Mouse (Mus musculus): ENCODE results near the gene Igfbpl1. TPM values are rescaled to one million over a fixed set of nuclear protein-coding genes. Genes with fewer than 3 reads are reported as not detected.
A peak's percentile ranks its signal among the peaks of the same experiment; 100 is the strongest.

Gene Igfbpl1
- polyA plus RNA-seq, 1 experiment from 2014 or later = 0.52 TPM

GRCm38 (mm10) chr4:45851640-45852051 is 24.9 kb upstream of the Igfbpl1 start:
- ATAC-seq (ENCODE audit: insufficient number of reproducible peaks, low FRiP score, low TSS enrichment, low read depth) (no peak), DNase-seq (ENCODE audit: low spot score) (no peak)
- no peaks in the 10 kb centered on the region for H3K36me3 ChIP-seq (ENCODE audit: control insufficient read depth, insufficient read depth, low read length)
- peaks cover 7% of the 10 kb centered on the region; the same call in 1 of the 2 replicates for H3K27me3 ChIP-seq (ENCODE audit: control insufficient read depth, insufficient read depth, low read length)
- no peaks in the 10 kb centered on the region for H3K9me3 ChIP-seq (ENCODE audit: control insufficient read depth, low read length)
- no peak overlapping the region for H3K9ac ChIP-seq (ENCODE audit: low read length)
- 20% methylated on average over 3 of the region's 3 CpGs for WGBS
- H3K4me2 ChIP-seq (ENCODE audit: low read depth, severe bottlenecking) = no peak overlapping the region
- no peak overlapping the region for H3K4me3 ChIP-seq (ENCODE audit: low read depth, low read length)
- no peak overlapping the region for H3K27ac ChIP-seq (replicated peaks; ENCODE audit: low read depth, low read length)
- peaks cover 19% of the 10 kb centered on the region for H3K4me1 ChIP-seq (ENCODE audit: control insufficient read depth, insufficient read depth, low read length)

- H3K4me1 ChIP-seq (ENCODE audit: control insufficient read depth, insufficient read depth, low read length) = peaks cover 16% of the 10 kb centered on the region
- no peak overlapping the region for H3K27ac ChIP-seq (replicated peaks; ENCODE audit: low read depth, low read length)
- no peaks in the 10 kb centered on the region for H3K9me3 ChIP-seq (ENCODE audit: control insufficient read depth, low read length)
- H3K27me3 ChIP-seq (ENCODE audit: control insufficient read depth, insufficient read depth, low read length) = peaks cover 7% of the 10 kb centered on the region; the same call in 1 of the 2 replicates
- H3K36me3 ChIP-seq (ENCODE audit: control insufficient read depth, insufficient read depth, low read length) = no peaks in the 10 kb centered on the region
- WGBS = 40% methylated on average over 1 of the region's 1 CpGs
- H3K4me3 ChIP-seq (ENCODE audit: low read depth, low read length) = no peak overlapping the region
- H3K4me2 ChIP-seq (ENCODE audit: low read depth, severe bottlenecking) = 0 out of 2 replicates have a peak overlapping the region, but pooled peaks have one; percentile 3
- H3K9ac ChIP-seq (ENCODE audit: low read length) = no peak overlapping the region
- DNase-seq (ENCODE audit: low spot score) (no peak), ATAC-seq (ENCODE audit: insufficient number of reproducible peaks, low FRiP score, low TSS enrichment, low read depth) (no peak)
Measured at GRCm38 (mm10) chr4:45849419-45849818, 22.7 kb upstream of the Igfbpl1 start.

GRCm38 (mm10) chr4:45848825-45849156 is 22.1 kb upstream of the Igfbpl1 start:
- H3K9ac ChIP-seq (ENCODE audit: low read length) = no peak overlapping the region
- H3K27ac ChIP-seq (replicated peaks; ENCODE audit: low read depth, low read length) = peak overlapping the region; percentile 59; the same call in 1 of the 2 replicates
- no peak; the same call in 1 of the 2 replicates for ATAC-seq (ENCODE audit: insufficient number of reproducible peaks, low FRiP score, low TSS enrichment, low read depth)
- no peaks in the 10 kb centered on the region for H3K9me3 ChIP-seq (ENCODE audit: control insufficient read depth, low read length)
- peaks cover 7% of the 10 kb centered on the region; the same call in 1 of the 2 replicates for H3K27me3 ChIP-seq (ENCODE audit: control insufficient read depth, insufficient read depth, low read length)
- WGBS = 14% methylated on average over 10 of the region's 10 CpGs
- H3K4me3 ChIP-seq (ENCODE audit: low read depth, low read length) = 0 out of 2 replicates have a peak overlapping the region, but pooled peaks have one; percentile 17
- peaks cover 16% of the 10 kb centered on the region for H3K4me1 ChIP-seq (ENCODE audit: control insufficient read depth, insufficient read depth, low read length)
- no peaks in the 10 kb centered on the region for H3K36me3 ChIP-seq (ENCODE audit: control insufficient read depth, insufficient read depth, low read length)
- no peak for DNase-seq (ENCODE audit: low spot score)
- peak overlapping the region; percentile 39 for H3K4me2 ChIP-seq (ENCODE audit: low read depth, severe bottlenecking)

GRCm38 (mm10) chr4:45848109-45848824 is 21.5 kb upstream of the Igfbpl1 start, which contains the start of gene Stra6l:
Gene Stra6l (plus strand): TSS chr4:45848664.
- Histone ChIP-seq H3K4me1 (ENCODE audit: control insufficient read depth, insufficient read depth, low read length) (peaks cover 16% of the 10 kb centered on the region), H3K27ac (replicated peaks; ENCODE audit: low read depth, low read length) (peak within 1 kb of the TSS; percentile 59; the same call in 1 of the 2 replicates), H3K9ac (ENCODE audit: low read length) (no peak within 1 kb of the TSS), H3K27me3 (ENCODE audit: control insufficient read depth, insufficient read depth, low read length) (peaks cover 7% of the 10 kb centered on the region; the same call in 1 of the 2 replicates), H3K9me3 (ENCODE audit: control insufficient read depth, low read length) (no peaks in the 10 kb centered on the region), H3K36me3 (ENCODE audit: control insufficient read depth, insufficient read depth, low read length) (no peaks in the 10 kb centered on the region), H3K4me3 (ENCODE audit: low read depth, low read length) (0 out of 2 replicates have a peak within 1 kb of the TSS, but pooled peaks have one; percentile 17), H3K4me2 (ENCODE audit: low read depth, severe bottlenecking) (peak within 1 kb of the TSS; percentile 39)
- ATAC-seq (ENCODE audit: insufficient number of reproducible peaks, low FRiP score, low TSS enrichment, low read depth) (peak; percentile 78), DNase-seq (ENCODE audit: low spot score) (peak; percentile 80)
- 22% methylated on average over 10 of the region's 10 CpGs for WGBS

GRCm38 (mm10) chr4:45846263-45846662 is 19.5 kb upstream of the Igfbpl1 start:
- no peak for DNase-seq (ENCODE audit: low spot score)
- ATAC-seq (ENCODE audit: insufficient number of reproducible peaks, low FRiP score, low TSS enrichment, low read depth) = no peak
- no peak overlapping the region for H3K4me3 ChIP-seq (ENCODE audit: low read depth, low read length)
- no peak overlapping the region for H3K27ac ChIP-seq (replicated peaks; ENCODE audit: low read depth, low read length)
- H3K9me3 ChIP-seq (ENCODE audit: control insufficient read depth, low read length) = no peaks in the 10 kb centered on the region
- WGBS = 92% methylated on average over 2 of the region's 2 CpGs
- peaks cover 16% of the 10 kb centered on the region for H3K4me1 ChIP-seq (ENCODE audit: control insufficient read depth, insufficient read depth, low read length)
- peaks cover 7% of the 10 kb centered on the region; the same call in 1 of the 2 replicates for H3K27me3 ChIP-seq (ENCODE audit: control insufficient read depth, insufficient read depth, low read length)
- H3K4me2 ChIP-seq (ENCODE audit: low read depth, severe bottlenecking) = no peak overlapping the region
- no peaks in the 10 kb centered on the region for H3K36me3 ChIP-seq (ENCODE audit: control insufficient read depth, insufficient read depth, low read length)
- H3K9ac ChIP-seq (ENCODE audit: low read length) = no peak overlapping the region

- no peak for ATAC-seq (ENCODE audit: insufficient number of reproducible peaks, low FRiP score, low TSS enrichment, low read depth)
- H3K36me3 ChIP-seq (ENCODE audit: control insufficient read depth, insufficient read depth, low read length) = no peaks in the 10 kb centered on the region
- H3K4me2 ChIP-seq (ENCODE audit: low read depth, severe bottlenecking) = no peak overlapping the region
- WGBS = 43% methylated on average over 14 of the region's 14 CpGs
- H3K4me1 ChIP-seq (ENCODE audit: control insufficient read depth, insufficient read depth, low read length) = peaks cover 14% of the 10 kb centered on the region
- 0 out of 2 replicates have a peak, but pooled peaks cover 5% of the 10 kb centered on the region for H3K27me3 ChIP-seq (ENCODE audit: control insufficient read depth, insufficient read depth, low read length)
- peak; percentile 80 for DNase-seq (ENCODE audit: low spot score)
- no peak overlapping the region for H3K27ac ChIP-seq (replicated peaks; ENCODE audit: low read depth, low read length)
- H3K4me3 ChIP-seq (ENCODE audit: low read depth, low read length) = no peak overlapping the region
- H3K9me3 ChIP-seq (ENCODE audit: control insufficient read depth, low read length) = no peaks in the 10 kb centered on the region
- H3K9ac ChIP-seq (ENCODE audit: low read length) = no peak overlapping the region
Measured at GRCm38 (mm10) chr4:45844355-45844754, 17.6 kb upstream of the Igfbpl1 start.

GRCm38 (mm10) chr4:45833461-45833860 is 6.7 kb upstream of the Igfbpl1 start:
- ATAC-seq (ENCODE audit: insufficient number of reproducible peaks, low FRiP score, low TSS enrichment, low read depth) (no peak), DNase-seq (ENCODE audit: low spot score) (no peak)
- Histone ChIP-seq H3K36me3 (ENCODE audit: control insufficient read depth, insufficient read depth, low read length) (no peaks in the 10 kb centered on the region), H3K4me1 (ENCODE audit: control insufficient read depth, insufficient read depth, low read length) (no peaks in the 10 kb centered on the region), H3K4me2 (ENCODE audit: low read depth, severe bottlenecking) (no peak overlapping the region), H3K9ac (ENCODE audit: low read length) (no peak overlapping the region), H3K27me3 (ENCODE audit: control insufficient read depth, insufficient read depth, low read length) (peaks cover 14% of the 10 kb centered on the region), H3K9me3 (ENCODE audit: control insufficient read depth, low read length) (no peaks in the 10 kb centered on the region), H3K4me3 (ENCODE audit: low read depth, low read length) (no peak overlapping the region), H3K27ac (replicated peaks; ENCODE audit: low read depth, low read length) (no peak overlapping the region)
- WGBS = 52% methylated on average over 5 of the region's 5 CpGs

GRCm38 (mm10) chr4:45831996-45832395 is 5.3 kb upstream of the Igfbpl1 start:
- no peaks in the 10 kb centered on the region for H3K9me3 ChIP-seq (ENCODE audit: control insufficient read depth, low read length)
- DNase-seq (ENCODE audit: low spot score) = no peak
- 90% methylated on average over 7 of the region's 7 CpGs for WGBS
- H3K4me3 ChIP-seq (ENCODE audit: low read depth, low read length) = no peak overlapping the region
- H3K4me2 ChIP-seq (ENCODE audit: low read depth, severe bottlenecking) = no peak overlapping the region
- no peak overlapping the region for H3K27ac ChIP-seq (replicated peaks; ENCODE audit: low read depth, low read length)
- no peaks in the 10 kb centered on the region for H3K4me1 ChIP-seq (ENCODE audit: control insufficient read depth, insufficient read depth, low read length)
- no peak for ATAC-seq (ENCODE audit: insufficient number of reproducible peaks, low FRiP score, low TSS enrichment, low read depth)
- H3K27me3 ChIP-seq (ENCODE audit: control insufficient read depth, insufficient read depth, low read length) = peaks cover 28% of the 10 kb centered on the region
- H3K9ac ChIP-seq (ENCODE audit: low read length) = no peak overlapping the region
- H3K36me3 ChIP-seq (ENCODE audit: control insufficient read depth, insufficient read depth, low read length) = no peaks in the 10 kb centered on the region

Measured in limb, embryonic 11.5 days (tissue).